Mouse (Mus musculus) stomach, postnatal 0 days (tissue): ENCODE measurements around the gene Wdr74. TPM values are rescaled to one million over a fixed set of nuclear protein-coding genes. Genes with fewer than 3 reads are reported as not detected.

ENCODE experiments used
- ATAC-seq: fragments of 200-750 bp; cut with Nextera tagmentation; 2 replicates; pipeline ENCODE4 v1.8.0; 2017; ENCODE audit not compliant: low FRiP score, low TSS enrichment
- DNase-seq: peaks from one replicate; pipeline ENCODE4 v3.0.0-alpha.2; 2016; ENCODE audit warnings: low spot score
- H3K27ac ChIP-seq: fragments of 300-500 bp; sonication (generic); replicated peaks from 2 replicates; pipeline ENCODE4 v1.5.1; 2014; ENCODE audit warnings: mild to moderate bottlenecking, control low read depth
- H3K27me3 ChIP-seq: fragments of 300-500 bp; sonication (generic); 2 replicates; pipeline ENCODE4 v1.6.1; 2014; ENCODE audit warnings: low read length; ENCODE audit not compliant: control insufficient read depth, insufficient read depth
- H3K36me3 ChIP-seq: fragments of 300-500 bp; sonication (generic); 2 replicates; pipeline ENCODE4 v1.6.1; 2014; ENCODE audit warnings: low read length, mixed read lengths; ENCODE audit not compliant: control insufficient read depth, insufficient read depth
- H3K4me1 ChIP-seq: fragments of 300-500 bp; sonication (generic); replicated peaks from 2 replicates; pipeline ENCODE4 v1.6.1; 2014; ENCODE audit warnings: antibody characterized with exemption; ENCODE audit not compliant: control insufficient read depth, insufficient read depth
- H3K4me2 ChIP-seq: fragments of 300-500 bp; sonication (generic); replicated peaks from 2 replicates; pipeline ENCODE4 v1.6.1; 2014; ENCODE audit warnings: low read depth, mild to moderate bottlenecking, control low read depth, moderate library complexity
- H3K4me3 ChIP-seq: fragments of 300-500 bp; sonication (generic); 2 replicates; pipeline ENCODE4 v1.5.1; 2014; ENCODE audit warnings: low read depth, low read length, control low read depth
- H3K9ac ChIP-seq: fragments of 300-500 bp; sonication (generic); 2 replicates; pipeline ENCODE4 v1.6.1; 2014; ENCODE audit warnings: mild to moderate bottlenecking, low read length, control low read depth, mixed read lengths
- H3K9me3 ChIP-seq: fragments of 300-500 bp; sonication (generic); 2 replicates; pipeline ENCODE4 v1.6.1; 2016; ENCODE audit warnings: low read length; ENCODE audit not compliant: control insufficient read depth
- CTCF ChIP-seq: IDR thresholded peaks from 2 replicates; pipeline ENCODE4 v1.5.1; 2016; ENCODE audit warnings: antibody characterized with exemption, low read depth, mild to moderate bottlenecking, moderate library complexity
- EP300 ChIP-seq: optimal IDR thresholded peaks from 2 replicates; pipeline ENCODE3; 2016; ENCODE audit warnings: antibody characterized with exemption
- WGBS: fragments of 180-500 bp; shearing (Covaris S2); extraction: QIAGEN DNeasy Blood & Tissue Kit; methylation state at CpG from one replicate; pipeline ENCODE4 v1.1.7; 2014; 5-methylcytosine and 5-hydroxymethylcytosine counted together
- polyA plus RNA-seq: library from polyadenylated mRNA; unstranded; fragments of >200 nt; fragmentation: Nextera tagmentation; extraction: Ambion mirVana; gene quantifications from 2 replicates; pipeline ENCODE4 v1.2.1, GENCODE M21; 2015

Wdr74 gene
- 55.6 and 55.7 TPM in 2 replicates for polyA plus RNA-seq

DNA sequence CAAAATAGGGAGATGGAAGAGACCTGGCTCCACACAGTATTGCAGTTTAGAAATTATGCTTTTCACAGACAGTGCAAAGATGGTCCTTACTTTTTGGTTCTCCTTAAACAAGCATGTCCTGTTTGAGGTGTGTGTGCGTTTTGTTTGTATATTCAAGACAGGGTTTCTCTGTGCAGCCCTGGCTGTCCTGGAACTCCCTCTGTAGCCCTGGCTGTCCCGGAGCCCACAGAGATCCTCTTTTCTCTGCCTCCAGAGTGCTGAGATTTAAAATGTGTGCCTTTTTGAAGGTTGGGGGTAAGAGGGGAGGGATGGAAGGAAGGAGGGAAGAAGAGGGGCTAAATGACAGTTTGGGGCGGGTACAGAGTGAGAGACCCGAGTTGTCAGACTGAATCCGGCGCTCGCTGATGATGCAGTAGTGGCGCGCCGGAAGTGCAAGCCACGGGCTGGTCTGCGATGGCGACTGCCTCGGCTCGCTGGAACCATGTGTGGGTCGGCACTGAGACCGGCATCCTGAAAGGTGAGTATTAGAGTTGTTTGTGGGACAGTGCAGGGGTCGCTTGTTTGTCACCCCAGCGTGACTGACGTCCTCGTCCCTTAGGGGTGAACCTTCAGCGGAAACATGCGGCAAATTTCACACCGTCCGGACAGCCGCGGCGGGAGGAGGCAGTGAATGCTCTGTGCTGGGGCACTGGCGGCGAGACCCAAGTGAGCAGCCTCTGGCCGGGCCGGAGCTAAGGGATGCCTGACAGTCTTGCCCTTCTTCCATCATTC lies at the start of gene Wdr74:
Wdr74 (plus strand) TSS at position 439 of the 771 bp plus-strand sequence.
- Histone ChIP-seq H3K36me3 (peaks cover 3% of the 10 kb centered on the region; the same call in 1 of the 2 replicates), H3K27me3 (no peaks in the 10 kb centered on the region), H3K9ac (peak within 1 kb of the TSS; percentile 73), H3K4me1 (no peaks in the 10 kb centered on the region), H3K9me3 (no peaks in the 10 kb centered on the region), H3K4me2 (peak within 1 kb of the TSS; percentile 74), H3K27ac (no peak within 1 kb of the TSS), H3K4me3 (peak within 1 kb of the TSS; percentile 66)
- WGBS: under 1% methylated on average over 31 of the region's 32 CpGs
- TF ChIP-seq EP300 (no peak), CTCF (0 out of 2 replicates have a peak, but pooled peaks have one; percentile 3)
- ATAC-seq: peak; percentile 90
- DNase-seq: peak; percentile 92

GRCm38 (mm10) chr19:8691871-8692539 lies 43.6 kb upstream of the Wdr74 start:
- WGBS: 45% methylated on average over 9 of the region's 9 CpGs
- no peak overlapping the region for H3K9ac ChIP-seq
- no peak overlapping the region for H3K4me2 ChIP-seq
- no peak overlapping the region for H3K27ac ChIP-seq
- H3K36me3 ChIP-seq: no peaks in the 10 kb centered on the region
- H3K9me3 ChIP-seq: no peaks in the 10 kb centered on the region
- no peak overlapping the region for H3K4me3 ChIP-seq
- H3K27me3 ChIP-seq: no peaks in the 10 kb centered on the region
- ATAC-seq (no peak), DNase-seq (no peak)
- no peak for TF ChIP-seq CTCF
- no peak for TF ChIP-seq EP300
- H3K4me1 ChIP-seq: no peaks in the 10 kb centered on the region

DNA sequence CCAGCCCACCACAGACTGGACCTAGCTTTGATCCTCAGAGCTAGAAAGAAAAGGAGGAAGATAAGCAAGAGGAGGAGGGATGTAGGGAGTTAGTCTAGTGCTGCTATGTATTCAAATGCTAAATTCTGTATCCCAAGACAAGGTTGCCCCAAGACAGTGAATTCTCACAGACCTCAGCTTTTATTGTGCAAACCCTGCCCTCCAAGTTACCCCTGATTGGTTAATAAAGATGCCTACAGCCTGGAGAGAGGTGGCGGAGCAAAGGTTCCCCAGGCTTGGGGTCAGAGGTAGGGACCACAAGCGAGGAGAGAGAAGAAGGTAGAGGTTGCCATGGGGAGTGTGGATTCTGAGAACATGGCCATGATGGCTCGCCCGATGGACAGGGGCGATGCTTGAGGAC lies 42.9 kb upstream of the Wdr74 start:
- Histone ChIP-seq H3K9ac (no peak overlapping the region), H3K27me3 (no peaks in the 10 kb centered on the region), H3K4me3 (no peak overlapping the region), H3K4me2 (no peak overlapping the region), H3K36me3 (no peaks in the 10 kb centered on the region), H3K9me3 (no peaks in the 10 kb centered on the region), H3K4me1 (no peaks in the 10 kb centered on the region), H3K27ac (no peak overlapping the region)
- 83% methylated on average over 5 of the region's 5 CpGs for WGBS
- TF ChIP-seq CTCF: no peak
- no peak for TF ChIP-seq EP300
- no peak for ATAC-seq
- DNase-seq: no peak

GRCm38 (mm10) chr19:8695330-8695729 lies 40.3 kb upstream of the Wdr74 start:
- Histone ChIP-seq H3K4me2 (no peak overlapping the region), H3K36me3 (no peaks in the 10 kb centered on the region), H3K27me3 (no peaks in the 10 kb centered on the region), H3K9ac (no peak overlapping the region), H3K4me3 (no peak overlapping the region), H3K27ac (no peak overlapping the region), H3K4me1 (no peaks in the 10 kb centered on the region), H3K9me3 (no peaks in the 10 kb centered on the region)
- 41% methylated on average over 6 of the region's 6 CpGs for WGBS
- DNase-seq: peak; percentile 75
- TF ChIP-seq EP300: no peak
- TF ChIP-seq CTCF: peak; percentile 67
- ATAC-seq: peak; percentile 69

DNA sequence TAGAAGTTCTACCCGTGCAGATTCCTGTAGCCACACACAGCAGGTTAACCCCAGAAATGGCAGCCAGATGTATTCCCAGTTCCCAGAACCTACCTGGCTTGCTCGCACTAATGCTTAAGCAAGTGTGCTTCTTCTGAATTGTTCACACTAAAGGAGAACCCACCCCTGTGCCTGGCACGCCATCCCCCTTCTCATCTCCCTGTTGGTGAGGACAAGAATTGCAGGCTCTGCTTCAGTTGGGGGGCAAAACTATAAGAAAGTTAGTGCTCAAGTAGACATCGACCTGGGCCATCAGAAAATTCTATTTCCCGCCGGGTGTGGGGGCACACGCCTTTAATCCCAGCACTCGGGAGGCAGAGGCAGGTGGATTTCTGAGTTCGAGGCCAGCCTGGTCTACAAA lies 36.0 kb upstream of the Wdr74 start:
- no peak for DNase-seq
- Histone ChIP-seq H3K36me3 (no peaks in the 10 kb centered on the region), H3K4me2 (no peak overlapping the region), H3K9ac (no peak overlapping the region), H3K9me3 (no peaks in the 10 kb centered on the region), H3K27ac (no peak overlapping the region), H3K4me3 (no peak overlapping the region), H3K27me3 (no peaks in the 10 kb centered on the region), H3K4me1 (no peaks in the 10 kb centered on the region)
- no peak for TF ChIP-seq CTCF
- no peak for TF ChIP-seq EP300
- 79% methylated on average over 9 of the region's 9 CpGs for WGBS
- no peak for ATAC-seq

DNA sequence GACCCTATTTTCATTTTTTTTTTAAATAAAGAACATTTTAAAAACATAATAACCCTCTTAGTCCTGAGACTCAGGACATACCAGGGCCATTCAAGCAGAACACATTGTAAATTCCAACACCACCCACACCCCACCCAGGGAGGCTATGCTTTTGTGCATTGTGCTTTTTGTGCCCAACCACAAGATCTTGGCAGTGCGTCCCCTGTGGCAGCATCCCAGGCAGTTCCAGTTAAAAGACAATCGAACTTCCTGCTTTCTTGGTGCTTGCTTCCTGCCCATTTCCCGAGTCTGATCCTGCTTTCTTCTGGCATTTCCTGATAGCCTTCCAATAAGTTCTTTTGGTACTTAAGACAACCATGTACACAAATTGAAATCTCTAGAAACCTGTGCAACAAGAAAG lies 33.2 kb upstream of the Wdr74 start:
- Histone ChIP-seq H3K27me3 (no peaks in the 10 kb centered on the region), H3K27ac (no peak overlapping the region), H3K9ac (no peak overlapping the region), H3K4me3 (no peak overlapping the region), H3K36me3 (peaks cover 5% of the 10 kb centered on the region; the same call in 1 of the 2 replicates), H3K9me3 (no peaks in the 10 kb centered on the region), H3K4me2 (no peak overlapping the region), H3K4me1 (no peaks in the 10 kb centered on the region)
- WGBS: 58% methylated on average over 3 of the region's 3 CpGs
- TF ChIP-seq EP300 (no peak), CTCF (no peak)
- no peak for ATAC-seq
- no peak for DNase-seq
